Mouse (Mus musculus) frontal cortex, postnatal 25 days (tissue): ENCODE measurements around the gene Acad12.

Experiments used
- DNase-seq, 2 experiments: peaks; one replicate each; pipeline ENCODE4 v3.0.0; 2022; ENCODE audit warnings: low spot score in 2 of 2

The Acad12 gene

GRCm38 (mm10) chr5:121583765-121584501, 34.8 kb downstream of the Acad12 start:
- peak; percentile 35 to 54 for DNase-seq

GRCm38 (mm10) chr5:121581945-121582344, 36.8 kb downstream of the Acad12 start:
- DNase-seq = no peak

- DNase-seq = no peak
Measured at GRCm38 (mm10) chr5:121576927-121577488, 41.7 kb downstream of the Acad12 start.

GRCm38 (mm10) chr5:121575867-121576266, 42.9 kb downstream of the Acad12 start:
- DNase-seq = no peak

- no peak for DNase-seq
Measured at GRCm38 (mm10) chr5:121574145-121574544, 44.6 kb downstream of the Acad12 start.

GRCm38 (mm10) chr5:121570787-121571186, 48.0 kb downstream of the Acad12 start:
- no peak for DNase-seq

GRCm38 (mm10) chr5:121569881-121570420, 48.8 kb downstream of the Acad12 start:
- DNase-seq = no peak

- no peak for DNase-seq
Measured at GRCm38 (mm10) chr5:121566035-121566681, 52.6 kb downstream of the Acad12 start.

- DNase-seq = peak; percentile 76 to 77
Measured at GRCm38 (mm10) chr5:121564468-121564895, 54.3 kb downstream of the Acad12 start.

- DNase-seq = no peak
Measured at GRCm38 (mm10) chr5:121562436-121562835, 56.3 kb downstream of the Acad12 start.

- no peak for DNase-seq
Measured at GRCm38 (mm10) chr5:121549196-121549595, 69.5 kb downstream of the Acad12 start.

- no peak for DNase-seq
Measured at GRCm38 (mm10) chr5:121547084-121547483, 71.7 kb downstream of the Acad12 start.
